Mouse (Mus musculus): ENCODE measurements around the gene Nde1. TPM values are rescaled to one million over a fixed set of nuclear protein-coding genes. Genes with fewer than 3 reads are reported as not detected.

Gene Nde1
- 6.7 TPM for polyA plus RNA-seq (2014; fragmentation: Illumina TruSeq; extraction: RNeasy Lipid Tissue Mini Kit (QIAGEN cat#74804); ENCODE audit: low replicate concordance)

DNA sequence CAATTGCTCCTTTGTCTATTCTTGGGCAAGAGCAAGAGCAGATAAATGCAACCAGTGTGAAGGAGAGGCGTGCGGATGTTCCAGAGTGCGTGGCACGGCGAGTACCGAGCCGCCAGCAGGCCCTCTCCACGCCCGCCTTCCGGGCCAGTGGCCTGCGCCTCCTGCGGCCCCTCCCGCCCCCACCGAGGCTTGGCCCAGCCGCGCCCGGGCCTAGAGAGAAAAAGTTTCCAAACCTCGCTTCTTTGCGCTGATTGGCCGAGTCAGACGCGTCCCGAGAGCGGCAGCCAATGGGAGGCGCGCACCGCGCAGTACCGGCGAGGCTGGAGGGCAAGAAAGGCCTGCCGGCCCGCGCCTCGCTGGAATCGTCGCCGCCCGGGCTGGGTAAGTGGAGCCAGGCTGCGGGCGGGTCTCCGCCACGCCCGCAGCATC lies at the start of gene Nde1, which contains the start of gene Marf1:
Nde1 (plus strand) TSS at position 288 of the 429 bp plus-strand sequence.
Marf1 (minus strand) TSS at position 364 of the 429 bp plus-strand sequence.

Other genes starting within 250 kb of the Nde1 start
- gene 2900011O08Rik, start 176.7 kb upstream of the Nde1 start, polyA plus RNA-seq (2014; fragmentation: Illumina TruSeq; extraction: RNeasy Lipid Tissue Mini Kit (QIAGEN cat#74804); ENCODE audit: low replicate concordance), result not detected
- not detected for gene Ifitm7, start 176.4 kb upstream of the Nde1 start, polyA plus RNA-seq (2014; fragmentation: Illumina TruSeq; extraction: RNeasy Lipid Tissue Mini Kit (QIAGEN cat#74804); ENCODE audit: low replicate concordance)
- 37.4 TPM for gene Marf1, start 76 bp downstream of the Nde1 start, polyA plus RNA-seq (2014; fragmentation: Illumina TruSeq; extraction: RNeasy Lipid Tissue Mini Kit (QIAGEN cat#74804); ENCODE audit: low replicate concordance)
- 21.6 TPM for gene Myh11, start 128.1 kb downstream of the Nde1 start, polyA plus RNA-seq (2014; fragmentation: Illumina TruSeq; extraction: RNeasy Lipid Tissue Mini Kit (QIAGEN cat#74804); ENCODE audit: low replicate concordance)
- 59.8 TPM for gene Fopnl, start 154.1 kb downstream of the Nde1 start, polyA plus RNA-seq (2014; fragmentation: Illumina TruSeq; extraction: RNeasy Lipid Tissue Mini Kit (QIAGEN cat#74804); ENCODE audit: low replicate concordance)
- gene Abcc1, start 198.3 kb downstream of the Nde1 start, polyA plus RNA-seq (2014; fragmentation: Illumina TruSeq; extraction: RNeasy Lipid Tissue Mini Kit (QIAGEN cat#74804); ENCODE audit: low replicate concordance), result 1.7 TPM

Data from small intestine, adult 10 weeks (tissue).